In the genomic region with DNA sequence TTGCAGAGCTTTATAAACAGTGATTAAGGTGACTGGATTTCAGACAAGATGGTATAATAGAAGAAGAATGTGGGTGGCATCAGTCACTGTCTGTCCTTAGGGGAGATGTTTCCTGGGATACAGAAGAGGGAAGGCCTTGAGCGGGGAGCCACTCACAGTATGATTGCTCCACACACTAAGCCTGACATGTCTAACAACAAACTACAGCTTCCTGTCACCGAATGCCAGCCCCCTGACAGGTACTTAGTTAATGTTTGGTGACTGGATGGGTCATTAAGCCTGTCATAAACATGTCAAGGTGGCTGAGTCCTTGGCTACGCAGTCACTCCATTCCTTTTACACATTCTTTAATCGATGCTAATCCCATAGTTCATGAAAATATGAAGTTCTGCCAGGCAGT, we compare ENCODE assay signal across 21 mouse cellular contexts. TPM values are rescaled to one million over a fixed set of nuclear protein-coding genes. Genes with fewer than 3 reads are reported as not detected.
DNase-seq lines count a peak whose midpoint lies in the region; ATAC-seq and TF ChIP-seq lines count a peak whose summit lies in the region.
"Had no signal": no experiment of that assay in that cellular context is flagged by ENCODE, and none has a peak within 500 bp of the region (broad histone marks: within the 10 kb centered on the region; RNA-seq: fewer than 3 reads in every experiment).

No protein-coding gene starts in this region.

- 24% methylated on average over 4 of the region's 4 CpGs for WGBS in intestine, postnatal 0 days
- 51% methylated on average over 4 of the region's 4 CpGs for WGBS in kidney, postnatal 0 days

- H3K9ac ChIP-seq in intestine, postnatal 0 days (ENCODE audit: low read depth, low read length) = no peak overlapping the region
- H3K9ac ChIP-seq in kidney, postnatal 0 days (ENCODE audit: low read depth, low read length) = no peak overlapping the region
- H3K9ac ChIP-seq: forebrain, embryonic 12.5 days; heart, embryonic 15.5 days; limb, embryonic 15.5 days; liver, embryonic 15.5 days; midbrain, embryonic 15.5 days had no signal

- peak; percentile 22 for ATAC-seq in Patski
- 0 out of 2 replicates have a peak, but pooled peaks have one; percentile 11 for ATAC-seq in intestine, postnatal 0 days
- ATAC-seq in kidney, postnatal 0 days (replicated peaks; ENCODE audit: low FRiP score, low read depth) = no peak
- ATAC-seq: midbrain, embryonic 15.5 days had no signal

- H3K4me1 ChIP-seq in intestine, postnatal 0 days (replicated peaks; ENCODE audit: control insufficient read depth, insufficient read depth, low read length) = 0 out of 2 replicates have a peak, but pooled peaks cover 15% of the 10 kb centered on the region
- peaks cover 15% of the 10 kb centered on the region; the same call in 1 of the 2 replicates for H3K4me1 ChIP-seq in kidney, postnatal 0 days (replicated peaks; ENCODE audit: insufficient read depth, low read length)

- no peaks in the 10 kb centered on the region for H3K9me3 ChIP-seq in intestine, postnatal 0 days (ENCODE audit: control insufficient read depth)
- no peaks in the 10 kb centered on the region for H3K9me3 ChIP-seq in kidney, postnatal 0 days (replicated peaks; ENCODE audit: low read length)
- H3K9me3 ChIP-seq: embryonic facial prominence, embryonic 10.5 days; forebrain, embryonic 12.5 days; heart, embryonic 15.5 days; limb, embryonic 15.5 days; liver, embryonic 15.5 days; megakaryocyte, embryonic 14.5 days; midbrain, embryonic 15.5 days had no signal

- peak overlapping the region; percentile 84 for H3K27ac ChIP-seq in intestine, postnatal 0 days (ENCODE audit: low read depth, low read length)
- 0 out of 2 replicates have a peak overlapping the region, but pooled peaks have one; percentile 85 for H3K27ac ChIP-seq in kidney, postnatal 0 days
- H3K27ac ChIP-seq: embryonic facial prominence, embryonic 10.5 days; forebrain, embryonic 12.5 days; heart, embryonic 15.5 days; limb, embryonic 15.5 days; liver, embryonic 15.5 days; midbrain, embryonic 15.5 days had no signal

- CTCF ChIA-PET in Patski (lab: Charles Lee) = no interaction called here

- H3K4me2 ChIP-seq in intestine, postnatal 0 days (replicated peaks; ENCODE audit: low read depth) = no peak overlapping the region
- no peak overlapping the region for H3K4me2 ChIP-seq in kidney, postnatal 0 days (ENCODE audit: low read length)
- H3K4me2 ChIP-seq: forebrain, embryonic 12.5 days; heart, embryonic 15.5 days; limb, embryonic 15.5 days; liver, embryonic 15.5 days; midbrain, embryonic 15.5 days had no signal

- DNase-seq in adrenal gland, adult 8-10 months = peak; percentile 32
- no peak for DNase-seq in adrenal gland, adult 18-20 months (ENCODE audit: low spot score in 2 of 2)
- DNase-seq in Patski (ENCODE audit: low read depth, low spot score) = peak; percentile 73
- peak; percentile 52 for DNase-seq in kidney, postnatal 0 days (ENCODE audit: low spot score)
- DNase-seq in left cerebral cortex, adult 11 months (ENCODE audit: low spot score) = no peak
- no peak for DNase-seq in urinary bladder, adult 2 months (ENCODE audit: low spot score)
- no peak for DNase-seq in gastrocnemius, postnatal 36 days
- DNase-seq: cerebellum, adult 2 months; gastrocnemius, postnatal 10 days; lung, postnatal 14 days; thymus, postnatal 4 days had no signal

- TF ChIP-seq CTCF in Patski (IDR thresholded peaks at IDR 0.05) = no peak
- TF ChIP-seq CTCF in intestine, postnatal 0 days (IDR thresholded peaks at IDR 0.05; ENCODE audit: low read depth) = no peak
- TF ChIP-seq CTCF in kidney, postnatal 0 days (IDR thresholded peaks at IDR 0.05; ENCODE audit: low read depth) = no peak

- POLR2A ChIA-PET in Patski (lab: Charles Lee) = interaction anchor here (0.7 kb wide), 1 partner anchor 10 kb away, joined by 3 read pairs; no protein-coding TSS in a partner anchor

- no peak overlapping the region for H3K4me3 ChIP-seq in intestine, postnatal 0 days (ENCODE audit: low read depth, low read length)
- no peak overlapping the region for H3K4me3 ChIP-seq in kidney, postnatal 0 days (replicated peaks; ENCODE audit: low read depth, low read length)
- H3K4me3 ChIP-seq: embryonic facial prominence, embryonic 10.5 days; forebrain, embryonic 12.5 days; heart, embryonic 15.5 days; limb, embryonic 15.5 days; liver, embryonic 15.5 days; megakaryocyte, embryonic 14.5 days; midbrain, embryonic 15.5 days; myocyte had no signal

- intact Hi-C loops in gastrocnemius, postnatal 36 days (cut with DNase I) = no loop called here

- H3K36me3 ChIP-seq in intestine, postnatal 0 days (ENCODE audit: control insufficient read depth, insufficient read depth) = no peaks in the 10 kb centered on the region
- H3K36me3 ChIP-seq in kidney, postnatal 0 days (ENCODE audit: insufficient read depth, low read length) = no peaks in the 10 kb centered on the region
- H3K36me3 ChIP-seq: embryonic facial prominence, embryonic 10.5 days; forebrain, embryonic 12.5 days; heart, embryonic 15.5 days; limb, embryonic 15.5 days; liver, embryonic 15.5 days; midbrain, embryonic 15.5 days had no signal

- H3K27me3 ChIP-seq in Patski = no peaks in the 10 kb centered on the region
- no peaks in the 10 kb centered on the region for H3K27me3 ChIP-seq in intestine, postnatal 0 days (replicated peaks; ENCODE audit: control insufficient read depth, insufficient read depth, low read length)
- H3K27me3 ChIP-seq in kidney, postnatal 0 days (ENCODE audit: insufficient read depth, low read length) = no peaks in the 10 kb centered on the region
- H3K27me3 ChIP-seq: CH12.LX; forebrain, embryonic 12.5 days; heart, embryonic 15.5 days; limb, embryonic 15.5 days; liver, embryonic 15.5 days; megakaryocyte, embryonic 14.5 days; midbrain, embryonic 15.5 days had no signal

- in situ Hi-C loops in Patski (cut with MboI; ENCODE audit: low pct_unique_long_range_greater_than_20kb) = no loop called here

RNA-seq across cellular contexts. Expression of a gene that starts 3.0 kb away (rescaled TPM):
- total RNA-seq in adrenal gland, adult 8-10 months (2022) = 10 to 100 TPM; 42.2 to 78.3 (median 51.8) TPM
- 10 to 100 TPM; 34.4 to 43.2 TPM for total RNA-seq in adrenal gland, adult 18-20 months (2021)
- polyA plus RNA-seq in Patski (2021) = 37.0 TPM
- polyA plus RNA-seq in intestine, postnatal 0 days (2015; fragmentation: Nextera tagmentation; extraction: Ambion mirVana) = 24.7 and 30.3 TPM in 2 replicates
- 33.0 and 33.5 TPM in 2 replicates for polyA plus RNA-seq in kidney, postnatal 0 days (2015; fragmentation: Nextera tagmentation; extraction: Ambion mirVana)
- polyA plus RNA-seq in urinary bladder, adult 2 months (2012; rRNA removed) = 34.3 and 37.3 TPM in 2 replicates
- total RNA-seq in gastrocnemius, postnatal 36 days (2021) = 10 to 100 TPM; 20.2 TPM

Comparison
In these comparisons a context has a peak if more than half of its experiments do, and no peak if none do; other contexts are left out.
1. DNase-seq: peak in adrenal gland, adult 8-10 months (single experiment), Patski (single experiment) and kidney, postnatal 0 days (single experiment); none in adrenal gland, adult 18-20 months (0 of 2), left cerebral cortex, adult 11 months (single experiment), urinary bladder, adult 2 months (single experiment) and gastrocnemius, postnatal 36 days (0 of 2).